Mouse (Mus musculus): ENCODE results near the gene Rrp7a.

Gene Rrp7a

GRCm38 (mm10) chr15:83070942-83071341 lies 51.7 kb downstream of the Rrp7a start:
- TF ChIP-seq GATA4 (IDR thresholded peaks at IDR 0.05; ENCODE audit: insufficient replicate concordance, low read length): no peak

GRCm38 (mm10) chr15:83068270-83068669 lies 54.3 kb downstream of the Rrp7a start:
- TF ChIP-seq GATA4 (IDR thresholded peaks at IDR 0.05; ENCODE audit: insufficient replicate concordance, low read length): no peak

GRCm38 (mm10) chr15:83065543-83065942 lies 57.1 kb downstream of the Rrp7a start:
- no peak for TF ChIP-seq GATA4 (IDR thresholded peaks at IDR 0.05; ENCODE audit: insufficient replicate concordance, low read length)
